Mouse (Mus musculus): ENCODE data around the gene Asb14. TPM values are rescaled to one million over a fixed set of nuclear protein-coding genes. Genes with fewer than 3 reads are reported as not detected.
"Not testable (repeated sequence)": the region's sequence is repeated elsewhere in the genome, so short reads cannot be mapped to it uniquely, and the experiment has no call there.

Asb14 gene
- not detected for total RNA-seq (2022)

DNA sequence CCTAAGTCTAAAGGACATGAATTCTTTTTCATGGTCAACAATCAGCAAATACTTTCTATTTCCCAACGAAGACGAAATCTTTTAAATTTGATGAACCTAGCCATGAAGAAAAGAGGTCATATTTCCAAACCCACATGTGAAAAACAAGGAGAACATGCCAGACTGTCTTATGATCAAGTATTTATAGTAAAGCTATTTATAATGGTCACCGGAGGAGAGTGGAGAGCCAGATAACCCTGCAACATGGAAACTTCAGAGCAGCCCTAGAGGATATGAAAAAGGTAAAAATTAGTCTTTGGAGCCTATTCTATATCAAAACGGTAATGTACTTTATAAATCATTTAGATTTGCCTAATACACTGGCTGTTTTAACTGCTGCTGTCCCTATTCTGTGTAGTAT lies at the start of gene Asb14:
Gene Asb14 (plus strand): TSS at position 166 of the 400 bp plus-strand sequence.
- DNase-seq (ENCODE audit: low spot score in 2 of 2) = no peak

DNA sequence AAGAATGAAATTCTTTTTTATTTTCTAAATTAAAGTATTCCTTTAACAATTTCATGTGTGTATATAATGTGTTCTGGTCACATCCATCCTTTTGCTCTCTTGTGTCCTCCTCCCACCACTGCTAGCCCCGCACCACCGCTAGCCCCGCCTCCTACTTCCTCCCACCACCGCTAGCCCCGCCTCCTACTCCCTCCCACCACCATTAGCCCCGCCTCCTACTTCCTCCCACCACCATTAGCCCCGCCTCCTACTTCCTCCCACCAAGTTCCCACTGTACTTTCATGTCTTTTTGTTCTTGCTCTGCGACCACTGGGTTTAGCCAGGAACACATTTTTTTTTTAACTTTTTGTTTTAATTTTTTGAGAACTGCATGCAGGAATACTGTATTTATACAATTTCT lies 41.3 kb upstream of the Asb14 start:
- no peak for DNase-seq (ENCODE audit: low spot score in 2 of 2)

DNA sequence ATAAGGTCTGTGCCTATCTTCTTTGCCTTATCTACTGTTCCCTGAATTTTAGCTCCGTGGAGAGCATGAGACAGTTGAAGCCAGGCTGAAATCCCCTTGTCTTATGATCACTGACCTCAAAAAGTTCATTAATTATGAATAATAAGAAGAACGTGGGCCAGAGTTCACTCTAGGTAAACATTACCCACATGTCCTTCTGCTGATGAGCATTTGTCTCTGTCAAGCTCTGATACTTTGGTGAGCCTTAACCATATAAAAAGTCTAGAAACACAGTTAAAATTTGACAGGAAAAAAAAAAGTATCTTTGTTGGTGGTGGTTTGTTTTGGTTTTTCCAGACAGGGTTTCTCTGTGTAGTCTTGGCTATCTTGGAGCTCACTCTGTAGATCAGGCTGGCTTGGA lies 40.3 kb upstream of the Asb14 start:
- no peak for DNase-seq (ENCODE audit: low spot score in 2 of 2)

DNA sequence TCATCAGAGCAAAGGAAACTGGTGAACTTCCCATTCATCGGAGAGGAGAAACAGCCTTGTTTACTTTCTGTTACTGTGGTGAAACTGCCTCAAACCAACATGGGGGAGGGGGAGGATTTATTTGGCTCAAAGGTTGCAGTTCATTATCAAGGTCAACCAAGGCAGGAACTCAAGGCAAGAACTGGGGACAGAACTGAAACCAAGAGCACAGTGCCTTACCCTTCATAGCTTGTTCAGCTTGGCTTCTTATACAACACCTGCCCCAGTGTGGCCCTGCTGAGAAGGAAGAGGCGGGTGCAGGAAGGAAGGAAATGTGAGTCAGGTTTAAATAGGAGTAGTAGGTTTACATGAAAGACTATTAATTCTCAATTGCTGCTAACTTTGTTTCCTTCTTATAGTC lies 36.0 kb upstream of the Asb14 start:
- no peak for DNase-seq (ENCODE audit: low spot score in 2 of 2)

DNA sequence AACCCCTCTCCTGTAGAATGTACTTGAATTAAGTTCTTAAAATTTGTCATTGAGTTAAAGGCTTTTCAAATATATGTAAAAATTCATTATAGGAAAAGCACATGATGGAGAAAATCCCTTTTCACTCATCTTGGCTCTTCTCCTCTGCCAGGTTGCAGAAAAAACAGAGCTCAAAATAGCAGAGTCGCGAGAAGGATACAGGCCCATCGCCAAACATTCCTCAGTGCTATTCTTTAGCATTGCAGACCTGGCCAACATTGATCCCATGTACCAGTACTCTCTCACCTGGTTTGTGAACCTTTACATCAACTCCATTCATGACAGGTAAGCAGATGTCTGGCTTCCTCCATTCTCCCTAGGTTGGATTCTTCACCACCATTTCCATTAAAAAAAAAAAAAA lies 35.3 kb upstream of the Asb14 start:
- no peak for DNase-seq (ENCODE audit: low spot score in 2 of 2)

DNA sequence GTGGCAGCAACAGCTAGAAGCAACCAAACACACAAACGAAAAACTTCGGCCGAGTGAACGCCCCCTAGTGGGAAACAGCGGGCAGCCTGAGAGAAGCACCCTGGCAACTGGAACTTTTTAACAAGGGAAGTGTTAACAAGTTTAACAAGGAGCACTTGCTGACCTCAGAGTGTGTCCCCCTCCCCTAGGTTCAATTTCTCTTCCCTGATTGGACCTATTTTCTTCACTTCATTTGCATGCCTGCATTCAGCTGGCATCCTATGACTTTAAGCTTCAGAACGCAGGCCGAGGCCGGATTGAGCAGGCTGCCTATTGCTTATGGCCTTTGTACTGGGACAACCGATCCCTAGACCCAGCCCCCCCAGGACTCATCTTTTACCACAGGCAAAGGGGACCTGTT lies 27.0 kb upstream of the Asb14 start:
- no peak for DNase-seq (ENCODE audit: low spot score in 2 of 2)

DNA sequence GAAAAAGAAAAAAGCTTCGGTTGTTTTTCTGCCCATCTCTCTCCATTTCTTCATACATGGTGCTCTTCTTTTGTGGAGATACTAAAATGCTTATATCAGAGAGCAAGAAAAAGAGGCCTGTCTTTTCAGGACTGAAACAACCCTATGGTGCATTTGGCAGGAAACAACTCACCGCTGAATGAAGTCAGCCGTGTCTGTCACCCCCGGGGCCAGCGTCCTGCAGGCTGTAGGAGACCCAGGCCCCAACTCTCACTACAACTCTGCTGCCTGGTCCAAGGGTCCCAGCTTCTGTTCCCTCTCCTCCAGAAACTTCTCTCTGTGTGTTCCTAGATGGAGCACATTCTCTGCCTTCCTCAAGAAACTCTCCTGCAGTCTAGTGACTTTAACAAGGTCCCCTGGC lies 26.1 kb upstream of the Asb14 start:
- no peak for DNase-seq (ENCODE audit: low spot score in 2 of 2)

DNA sequence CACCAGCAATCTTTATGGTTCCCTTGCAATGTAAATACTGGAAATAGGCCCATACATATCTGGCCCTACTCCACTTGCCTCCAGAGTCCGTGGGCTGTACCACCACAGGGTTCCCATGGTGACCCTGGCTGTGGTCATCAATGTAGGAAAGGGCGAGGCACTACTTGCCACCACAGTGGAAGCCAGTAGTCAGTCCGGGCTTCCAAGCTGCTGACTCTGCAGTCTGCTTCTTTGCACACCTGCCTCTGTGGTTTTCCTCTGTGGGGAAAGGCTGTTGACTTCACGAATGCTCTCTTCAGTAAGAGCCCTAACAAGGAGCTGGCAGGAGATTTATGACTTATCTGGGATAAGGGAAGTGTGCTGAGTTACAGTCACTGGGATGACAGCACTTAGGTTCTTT lies 15.6 kb upstream of the Asb14 start:
- no peak for DNase-seq (ENCODE audit: low spot score in 2 of 2)

DNA sequence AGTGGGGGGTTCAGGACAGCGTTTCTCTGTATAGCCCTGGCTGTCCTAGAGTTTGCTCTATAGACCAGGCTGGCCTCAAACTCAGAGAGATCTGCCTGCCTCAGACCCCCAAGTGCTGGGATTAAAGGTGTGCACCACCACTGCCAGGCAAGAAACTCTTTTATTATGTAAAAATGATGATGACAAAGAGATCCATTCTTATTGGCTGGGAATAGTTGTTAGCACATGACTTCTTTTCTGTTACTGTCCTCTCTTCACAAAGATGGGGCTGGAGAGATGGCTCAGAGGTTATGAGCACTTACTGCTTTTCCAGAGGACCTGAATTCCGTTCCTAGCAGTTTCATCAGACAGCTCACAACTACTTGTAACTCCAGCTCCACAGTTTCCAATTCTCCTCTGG lies 14.4 kb upstream of the Asb14 start:
- DNase-seq (ENCODE audit: low spot score in 2 of 2) = no peak

DNA sequence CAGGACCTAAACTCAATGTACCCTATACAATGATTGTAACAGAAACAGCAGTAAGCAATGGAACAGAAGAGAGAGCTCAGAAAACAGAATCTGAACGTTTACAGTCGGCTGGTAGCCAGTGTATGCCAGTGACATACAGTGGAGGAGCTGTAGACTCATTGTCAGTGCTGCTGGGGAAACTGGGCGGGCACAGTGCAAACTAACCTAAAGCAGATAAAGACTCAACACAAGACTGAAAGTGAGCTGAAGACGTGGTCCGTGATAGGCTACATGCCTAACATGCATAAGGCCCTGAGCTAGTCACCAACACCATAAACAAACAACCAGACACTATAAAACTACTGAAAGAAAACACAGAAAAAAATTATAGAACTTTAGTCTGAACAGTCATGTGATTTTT lies 12.7 kb upstream of the Asb14 start:
- no peak for DNase-seq (ENCODE audit: low spot score in 2 of 2)

DNA sequence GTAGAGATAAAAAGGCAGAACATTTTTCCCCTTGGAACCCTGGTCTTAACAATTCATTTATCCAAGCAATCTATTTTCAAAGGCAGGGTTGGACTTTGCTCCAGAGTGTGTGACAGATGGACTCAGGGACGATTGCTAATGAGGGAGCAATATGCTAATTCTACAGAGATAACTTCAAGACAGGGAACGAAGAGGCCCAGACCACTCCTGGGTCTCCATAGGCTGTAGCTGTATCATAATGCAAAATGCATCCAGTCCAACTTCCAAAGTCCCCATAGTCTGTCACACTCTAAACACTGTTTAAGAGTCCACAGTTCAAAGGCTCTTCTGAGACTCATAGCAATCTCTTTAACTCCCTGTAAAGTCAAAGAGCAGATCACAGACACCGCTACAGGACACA lies 7.1 kb upstream of the Asb14 start:
- no peak for DNase-seq (ENCODE audit: low spot score in 2 of 2)

DNA sequence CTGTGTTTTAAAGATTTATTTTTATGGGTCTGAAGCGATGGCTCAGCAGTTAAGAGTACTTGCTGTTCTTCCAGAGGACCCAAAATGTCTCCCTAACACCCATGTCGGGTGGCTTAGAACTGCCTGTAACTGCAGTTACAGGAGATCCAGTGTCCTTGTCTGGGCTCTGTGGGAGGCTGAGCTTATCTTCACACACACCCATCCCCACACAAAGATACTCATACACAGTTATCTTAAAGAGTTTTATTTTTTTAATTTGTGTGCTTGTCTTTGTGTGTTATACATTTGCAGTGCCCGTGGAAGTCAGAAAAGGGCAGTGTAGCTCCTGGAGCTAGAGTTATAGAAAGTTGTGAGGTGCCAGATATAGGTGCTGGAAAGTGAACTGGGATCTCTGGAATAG lies 3.6 kb upstream of the Asb14 start:
- DNase-seq (ENCODE audit: low spot score in 2 of 2) = no peak

DNA sequence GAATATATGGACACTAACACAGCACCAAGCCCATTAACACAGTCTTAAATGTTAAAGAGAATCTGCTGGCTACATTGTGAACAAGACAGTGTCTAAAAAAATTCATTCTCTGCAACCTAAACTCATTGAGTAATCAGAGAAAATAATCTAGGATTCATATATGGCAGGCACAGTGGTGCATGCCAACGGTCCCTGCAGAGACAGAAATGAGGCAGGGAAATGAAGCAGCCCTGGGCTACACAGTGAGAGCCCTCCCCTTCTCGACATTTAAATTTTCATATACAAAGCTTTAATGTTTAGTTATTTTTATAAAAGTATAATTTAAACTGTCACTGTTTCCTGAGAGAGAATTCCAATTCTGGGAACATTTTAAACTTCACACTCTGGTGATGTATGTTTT lies 5.1 kb downstream of the Asb14 start:
- no peak for DNase-seq (ENCODE audit: low spot score in 2 of 2)

DNA sequence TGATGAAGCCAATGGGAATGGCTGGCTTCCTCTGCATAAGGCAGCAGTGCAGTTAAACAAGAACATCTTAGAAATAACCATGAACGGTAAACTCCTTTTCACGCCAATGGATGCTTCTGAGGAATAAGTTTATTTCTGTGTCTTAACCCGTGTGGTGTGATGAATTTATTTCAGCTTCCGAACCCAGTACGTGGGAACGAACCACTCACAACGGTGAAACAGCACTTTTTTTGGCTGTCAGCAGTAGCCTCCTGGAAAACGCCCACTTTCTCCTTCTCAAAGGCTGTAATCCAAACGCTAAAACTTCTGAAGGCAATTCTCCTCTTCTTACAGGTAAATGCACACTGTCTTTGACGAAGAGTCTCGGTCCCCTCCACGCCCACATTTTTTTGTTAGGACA lies 6.5 kb downstream of the Asb14 start:
- peak in 1 of 2 experiments; percentile 20 for DNase-seq (ENCODE audit: low spot score in 2 of 2)

DNA sequence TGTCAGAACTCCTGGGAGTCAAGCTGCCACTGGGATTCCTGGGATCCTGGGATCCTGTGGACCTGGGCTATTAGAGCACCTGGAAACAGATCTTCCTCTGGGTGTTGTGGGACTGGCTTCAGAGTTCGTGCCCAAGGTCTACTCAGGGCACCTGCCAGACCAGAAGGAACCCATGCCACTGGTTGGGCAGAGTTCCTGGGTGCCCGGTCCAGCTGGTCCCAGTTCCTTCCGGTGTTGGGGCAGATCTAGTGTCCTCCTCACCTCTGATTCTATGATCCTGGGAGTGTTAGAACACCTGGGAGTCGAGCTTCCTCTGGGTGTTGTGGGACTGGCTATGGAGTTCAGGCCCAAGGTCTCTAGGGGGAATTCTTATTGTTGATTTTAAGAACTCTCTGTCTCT lies 13.0 kb downstream of the Asb14 start:
- no peak for DNase-seq (ENCODE audit: low spot score in 2 of 2)

DNA sequence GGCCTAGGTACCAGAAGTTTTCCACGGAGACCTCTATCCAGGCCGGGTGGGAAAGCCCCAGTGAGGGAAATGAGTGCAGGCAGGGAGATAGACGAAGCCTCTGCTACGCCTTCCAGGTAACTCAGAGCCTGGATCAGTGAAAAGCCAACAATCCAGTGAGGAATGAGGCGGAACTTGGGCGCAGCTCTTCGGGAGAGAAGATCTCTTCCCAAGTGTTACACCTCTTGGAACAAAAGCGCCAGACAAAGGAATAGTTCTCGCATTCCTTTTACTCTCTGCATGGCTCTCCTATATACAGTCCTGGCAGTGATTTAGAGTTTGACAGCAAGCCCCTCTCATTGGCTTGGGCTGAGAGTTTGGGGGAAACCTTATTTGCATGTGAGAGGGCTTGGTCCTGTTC lies 16.1 kb downstream of the Asb14 start:
- not testable (repeated sequence) for DNase-seq (ENCODE audit: low spot score in 2 of 2)

DNA sequence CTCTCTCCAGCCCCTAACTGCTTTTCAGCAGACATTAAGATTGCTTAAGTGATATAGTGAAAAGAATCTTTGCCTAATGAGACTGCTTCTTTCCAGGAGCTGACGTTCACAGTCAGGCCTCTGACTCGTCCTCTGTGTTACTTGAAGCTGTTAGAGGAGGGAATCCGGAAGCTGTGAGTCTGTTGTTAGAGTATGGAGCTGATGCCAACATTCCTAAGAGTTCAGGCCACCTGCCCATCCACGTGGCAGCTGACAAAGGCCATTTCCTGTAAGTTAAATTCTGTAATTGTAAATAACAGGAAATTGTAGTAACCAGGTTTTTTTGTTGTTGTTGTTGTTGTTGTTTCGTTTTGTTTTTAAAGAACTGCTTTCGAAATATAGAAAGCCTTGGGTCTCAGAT lies 16.8 kb downstream of the Asb14 start:
- no peak for DNase-seq (ENCODE audit: low spot score in 2 of 2)

DNA sequence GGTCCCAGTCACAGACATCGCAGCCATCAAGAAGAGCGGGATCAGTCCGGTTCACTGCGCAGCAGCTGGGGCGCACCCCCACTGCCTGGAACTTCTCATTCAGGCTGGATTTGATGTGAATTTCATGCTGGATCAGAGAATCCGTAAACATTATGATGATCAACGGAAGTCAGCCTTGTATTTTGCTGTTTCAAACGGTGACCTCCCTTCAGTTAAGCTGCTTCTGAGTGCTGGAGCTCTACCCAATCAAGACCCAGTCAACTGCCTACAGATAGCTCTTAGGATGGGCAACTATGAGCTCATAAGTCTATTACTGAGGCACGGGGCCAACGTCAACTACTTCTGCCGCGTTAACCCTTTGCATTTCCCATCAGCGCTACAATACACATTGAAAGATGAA lies 17.5 kb downstream of the Asb14 start:
- DNase-seq (ENCODE audit: low spot score in 2 of 2) = no peak

DNA sequence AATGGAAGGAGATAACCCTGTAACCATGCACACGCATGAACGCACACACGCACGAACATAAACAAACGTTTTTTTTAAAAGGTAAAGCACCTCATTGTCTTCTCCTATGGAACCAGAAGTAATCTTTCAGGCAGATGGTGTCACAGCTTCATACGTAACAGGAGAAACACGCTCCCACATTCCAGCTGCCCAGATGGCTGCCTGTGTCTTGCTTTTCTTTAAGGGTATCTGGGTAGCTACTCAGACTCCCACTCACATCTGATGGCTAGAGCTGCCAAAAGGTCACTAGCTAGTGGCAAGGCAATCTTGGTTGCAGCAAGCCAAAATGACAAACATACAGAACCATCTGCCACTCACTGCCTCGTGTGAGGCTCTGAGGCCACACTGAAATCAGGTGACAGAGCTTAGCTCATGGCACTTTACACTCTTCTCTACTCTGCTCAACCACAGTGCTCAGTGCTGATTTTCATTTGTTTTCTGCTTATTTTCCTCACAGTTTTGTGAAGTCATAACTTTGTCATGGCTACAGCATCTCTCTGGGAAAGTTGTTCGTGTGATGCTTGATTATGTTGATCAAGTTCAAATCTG lies 19.4 kb downstream of the Asb14 start:
- peak in 1 of 2 experiments; percentile 65 for DNase-seq (ENCODE audit: low spot score in 2 of 2)

DNA sequence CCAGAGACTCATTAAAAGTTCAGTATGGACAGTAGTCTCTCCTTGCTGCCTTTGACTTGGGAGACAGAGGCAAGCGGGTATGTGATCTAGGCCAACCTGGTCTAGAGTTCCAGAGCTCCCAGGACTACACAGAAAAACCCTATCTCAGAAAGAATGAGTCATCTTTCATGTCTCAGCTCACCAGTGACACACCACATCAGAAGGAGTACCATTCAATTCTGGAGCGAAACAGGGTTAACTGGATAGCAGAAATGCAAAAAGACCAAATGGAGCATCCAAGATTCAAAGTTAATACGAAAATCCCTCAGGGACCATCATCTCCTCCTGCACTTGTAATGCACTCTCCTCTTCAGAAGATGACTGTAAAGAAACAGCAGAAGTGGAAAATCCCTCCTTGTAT lies 25.0 kb downstream of the Asb14 start:
- DNase-seq (ENCODE audit: low spot score in 2 of 2) = no peak

DNA sequence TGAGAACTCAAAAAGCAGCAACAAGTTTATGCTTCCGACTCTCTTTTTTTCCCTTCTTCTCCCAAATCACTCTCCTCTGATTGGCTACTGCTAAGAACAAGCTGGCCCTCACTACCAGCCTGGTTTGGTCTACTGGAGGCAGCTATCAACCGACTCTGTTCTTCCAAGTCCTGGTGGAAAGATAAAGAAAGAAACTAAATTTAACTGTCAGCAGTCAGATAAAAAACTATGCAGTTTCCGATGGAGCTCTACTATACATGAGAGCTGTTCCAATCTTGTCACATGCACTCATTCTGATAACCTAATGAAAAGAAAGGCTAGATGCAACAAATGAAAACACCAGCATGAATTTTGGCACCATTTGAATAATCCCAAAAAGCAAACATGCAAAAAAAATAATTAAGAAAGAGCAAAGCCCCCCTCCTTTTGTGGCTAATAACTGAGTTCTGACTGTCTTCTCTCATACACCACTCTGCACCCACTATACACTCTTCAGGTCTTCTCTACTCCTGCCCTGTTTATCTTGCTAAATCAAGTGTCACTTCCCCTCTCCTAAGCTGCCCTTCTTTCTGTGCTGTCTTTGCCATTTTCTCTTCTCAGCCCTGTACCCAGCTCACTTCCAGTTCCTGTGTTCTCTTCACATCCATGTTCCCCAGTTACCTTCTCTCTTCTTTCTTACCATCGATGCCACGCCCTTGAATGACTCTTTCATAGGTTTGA lies 29.5 kb downstream of the Asb14 start:
- no peak for DNase-seq (ENCODE audit: low spot score in 2 of 2)

DNA sequence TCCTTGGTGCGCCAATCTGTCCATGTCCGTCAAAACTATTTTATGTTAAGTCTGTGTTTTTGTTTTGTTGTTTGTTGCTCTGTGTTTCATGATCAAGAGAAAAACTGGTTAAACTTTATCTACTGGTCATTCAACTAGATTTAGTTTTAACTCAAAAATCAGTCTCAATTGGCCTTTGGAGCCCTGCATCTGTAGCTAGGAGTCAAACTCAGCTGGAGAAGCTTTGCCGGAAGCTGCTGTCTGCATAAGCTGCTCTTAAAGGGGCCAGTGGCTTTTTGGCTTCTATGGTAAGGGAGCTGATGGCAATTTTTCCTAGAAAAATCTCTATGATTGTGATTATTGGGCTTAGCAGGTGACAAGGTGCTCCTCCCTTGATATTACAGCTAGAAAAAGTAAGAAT lies 40.5 kb downstream of the Asb14 start:
- DNase-seq (ENCODE audit: low spot score in 2 of 2) = no peak

DNA sequence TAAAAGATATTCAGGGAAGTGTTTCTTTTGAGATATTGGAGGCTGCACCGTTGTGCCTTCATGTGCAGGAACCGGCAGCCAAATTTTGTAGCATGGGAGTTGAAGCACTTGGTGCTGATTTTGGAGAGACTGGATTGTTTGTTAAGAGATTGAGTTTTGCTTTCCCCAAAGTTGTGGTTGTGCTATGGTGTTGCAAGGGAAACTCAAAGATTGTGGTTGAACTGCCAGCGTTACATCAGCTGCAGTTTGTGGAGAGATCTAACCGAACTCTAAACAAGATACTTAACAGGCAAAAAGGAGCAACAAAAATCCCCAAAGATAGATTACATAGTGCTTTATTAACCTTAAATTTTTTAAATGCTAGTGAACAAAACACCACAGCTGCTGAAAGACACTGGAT lies 41.2 kb downstream of the Asb14 start:
- no peak for DNase-seq (ENCODE audit: low spot score in 2 of 2)

DNA sequence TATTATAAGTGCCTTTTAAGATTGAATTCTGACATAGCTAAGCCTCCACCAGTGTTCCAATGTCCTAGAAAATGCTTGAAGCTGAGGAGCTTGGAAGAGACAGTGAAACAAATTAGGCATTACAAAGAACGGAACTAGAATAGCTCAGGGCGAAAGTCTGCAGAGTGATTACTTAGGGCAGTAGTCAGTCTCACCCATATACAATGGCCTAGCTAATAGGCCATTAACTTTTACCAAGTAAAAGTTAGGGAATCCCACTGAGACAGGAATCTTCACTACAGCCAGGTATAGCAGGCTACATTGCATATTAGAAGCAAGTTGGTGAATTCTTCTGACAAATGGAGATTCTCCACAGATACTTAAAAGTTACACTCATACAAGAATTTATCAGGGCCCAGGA lies 61.8 kb downstream of the Asb14 start:
- not testable (repeated sequence) for DNase-seq (ENCODE audit: low spot score in 2 of 2)

Measured in left cerebral cortex, adult 8-10 months (tissue).